Mouse (Mus musculus): ENCODE results near the gene Myo10.

Myo10 gene

GRCm38 (mm10) chr15:25797179-25797578, 174.9 kb downstream of the Myo10 start:
- no peak for DNase-seq (ENCODE audit: low spot score in 2 of 2)

- DNase-seq (ENCODE audit: low spot score in 2 of 2) = no peak
These were observed 175.6 kb downstream of the Myo10 start for GRCm38 (mm10) chr15:25797888-25798287.

DNA sequence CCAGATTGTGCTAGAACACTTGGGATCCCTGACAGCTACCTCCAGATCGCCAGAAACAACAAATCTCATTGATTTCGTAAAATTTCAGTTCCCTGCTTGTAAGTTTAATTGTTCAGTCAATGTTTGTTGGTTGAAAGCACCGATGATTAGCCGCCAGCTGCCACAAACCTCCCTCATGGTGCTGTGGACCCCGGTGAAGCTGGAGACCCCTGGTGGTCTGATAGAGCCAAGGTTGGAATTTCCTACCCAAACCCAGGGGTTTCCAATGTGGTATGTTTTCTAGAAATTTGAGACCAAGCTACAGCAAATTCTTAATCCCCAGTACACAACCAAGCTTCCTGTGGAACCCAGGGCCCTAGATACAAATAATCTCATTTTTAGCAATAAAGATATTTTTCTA, 179.4 kb downstream of the Myo10 start:
- no peak for DNase-seq (ENCODE audit: low spot score in 2 of 2)

GRCm38 (mm10) chr15:25802194-25802593, 179.9 kb downstream of the Myo10 start:
- no peak for DNase-seq (ENCODE audit: low spot score in 2 of 2)

GRCm38 (mm10) chr15:25803111-25803510, 180.8 kb downstream of the Myo10 start:
- no peak for DNase-seq (ENCODE audit: low spot score in 2 of 2)

GRCm38 (mm10) chr15:25805336-25806110, 183.2 kb downstream of the Myo10 start:
- DNase-seq (ENCODE audit: low spot score in 2 of 2) = peak; percentile 63 to 87

- DNase-seq (ENCODE audit: low spot score in 2 of 2) = no peak
These were observed 184.0 kb downstream of the Myo10 start for GRCm38 (mm10) chr15:25806363-25806762.

- DNase-seq (ENCODE audit: low spot score in 2 of 2) = no peak
These were observed 184.6 kb downstream of the Myo10 start for GRCm38 (mm10) chr15:25806878-25807277.

- DNase-seq (ENCODE audit: low spot score in 2 of 2) = no peak
These were observed 186.5 kb downstream of the Myo10 start for GRCm38 (mm10) chr15:25808677-25809460.

GRCm38 (mm10) chr15:25809669-25810068, 187.3 kb downstream of the Myo10 start:
- no peak for DNase-seq (ENCODE audit: low spot score in 2 of 2)

GRCm38 (mm10) chr15:25811834-25812250, 189.5 kb downstream of the Myo10 start:
- DNase-seq (ENCODE audit: low spot score in 2 of 2) = peak; percentile 22 to 67

GRCm38 (mm10) chr15:25812479-25812878, 190.2 kb downstream of the Myo10 start:
- DNase-seq (ENCODE audit: low spot score in 2 of 2) = peak; percentile 28 to 68

- DNase-seq (ENCODE audit: low spot score in 2 of 2) = no peak
These were observed 192.2 kb downstream of the Myo10 start for GRCm38 (mm10) chr15:25814535-25814934.

DNA sequence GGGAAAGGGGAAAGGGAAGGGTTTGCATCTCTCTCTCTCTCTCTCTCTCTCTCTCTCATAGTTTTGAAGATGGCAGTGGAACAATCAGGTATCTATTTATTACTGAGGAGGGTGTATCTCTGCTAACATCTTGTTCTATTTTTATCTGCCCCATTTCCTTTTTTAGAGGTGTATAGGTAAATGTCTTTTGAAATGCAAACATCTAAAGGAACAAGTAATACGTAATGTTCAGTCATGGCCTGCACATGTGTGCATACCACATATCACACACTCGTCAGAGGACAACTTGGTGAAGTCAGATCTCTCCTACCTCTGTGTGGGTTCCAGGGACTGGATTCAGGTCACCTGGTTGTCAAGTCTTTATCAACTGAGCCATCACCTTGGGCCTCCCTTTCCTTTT, 194.9 kb downstream of the Myo10 start:
- no peak for DNase-seq (ENCODE audit: low spot score in 2 of 2)

- no peak for DNase-seq (ENCODE audit: low spot score in 2 of 2)
These were observed 199.7 kb downstream of the Myo10 start for GRCm38 (mm10) chr15:25821981-25822380.

GRCm38 (mm10) chr15:25822656-25823055, 200.3 kb downstream of the Myo10 start:
- no peak for DNase-seq (ENCODE audit: low spot score in 2 of 2)

DNA sequence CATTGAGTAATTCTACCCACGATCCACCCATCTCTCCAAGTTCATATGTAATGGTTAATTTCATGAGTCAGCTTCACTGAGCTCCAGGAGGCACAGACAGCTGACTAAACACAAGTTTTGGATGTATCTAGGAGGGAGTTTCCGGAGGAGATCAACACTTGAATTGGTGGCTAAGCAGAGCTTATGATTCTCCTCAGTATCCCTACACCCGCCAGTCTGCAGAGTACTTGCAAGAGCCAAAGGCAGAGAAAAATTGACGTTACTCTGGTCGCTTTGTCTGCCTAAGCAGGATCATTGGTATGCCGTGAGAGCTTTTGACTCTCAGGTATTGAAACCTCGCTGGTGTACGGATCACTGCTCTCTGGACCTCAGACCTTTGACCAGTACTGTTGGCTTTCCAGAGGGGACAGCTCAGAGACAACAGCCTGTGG, 204.2 kb downstream of the Myo10 start:
- no peak for DNase-seq (ENCODE audit: low spot score in 2 of 2)

- DNase-seq (ENCODE audit: low spot score in 2 of 2) = peak in 1 of 2 experiments; percentile 30
These were observed 206.1 kb downstream of the Myo10 start for GRCm38 (mm10) chr15:25828464-25828863.

- DNase-seq (ENCODE audit: low spot score in 2 of 2) = no peak
These were observed 208.1 kb downstream of the Myo10 start for GRCm38 (mm10) chr15:25830426-25830825.

GRCm38 (mm10) chr15:25834282-25834681, 212.0 kb downstream of the Myo10 start:
- no peak for DNase-seq (ENCODE audit: low spot score in 2 of 2)

DNA sequence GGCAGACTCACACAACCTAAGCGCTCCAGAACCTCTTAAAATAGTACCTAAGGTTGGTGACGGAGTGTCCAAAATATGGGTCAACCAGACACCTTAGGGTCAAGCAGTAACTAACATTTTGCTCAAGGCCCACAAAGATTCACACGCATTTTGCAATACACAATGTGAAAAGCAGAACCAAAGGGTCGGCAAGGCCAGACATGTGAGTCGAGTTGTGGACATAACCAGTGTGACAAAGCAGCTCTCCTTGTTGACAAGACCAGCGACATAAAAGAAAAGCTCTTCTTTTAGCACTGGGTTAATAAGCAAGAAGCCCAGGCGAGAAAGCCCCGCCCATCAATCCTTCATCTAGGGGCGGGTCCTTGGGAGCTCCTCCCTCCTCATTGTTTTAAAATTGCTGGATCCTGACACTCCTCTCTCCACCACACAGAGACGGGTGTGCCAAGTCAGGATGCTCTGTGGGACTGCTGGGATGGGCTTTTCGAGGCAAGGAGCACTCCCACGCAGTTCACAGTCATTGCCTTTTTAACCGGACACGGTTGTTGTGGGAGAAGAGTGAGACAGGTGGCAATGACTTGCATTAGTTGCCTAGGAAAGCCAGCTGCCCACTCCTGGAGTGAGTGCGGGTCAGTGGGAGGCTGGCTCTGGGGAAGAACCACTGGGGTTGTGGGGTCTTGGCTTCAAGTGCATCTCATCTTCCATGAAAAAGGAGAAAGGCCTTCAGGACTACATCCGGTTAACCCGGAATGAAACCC, 212.8 kb downstream of the Myo10 start:
- DNase-seq (ENCODE audit: low spot score in 2 of 2) = no peak

GRCm38 (mm10) chr15:25842462-25843085, 220.2 kb downstream of the Myo10 start:
- DNase-seq (ENCODE audit: low spot score in 2 of 2) = no peak

Data from spleen, postnatal 4 days (tissue).